Mouse (Mus musculus) embryonic fibroblast, embryonic 13.5 days (primary cell): ENCODE measurements around the gene 1520401A03Rik.

Experiments
- CTCF ChIP-seq: IDR thresholded peaks from 2 replicates; pipeline ENCODE4 v1.5.1; 2011; ENCODE audit warnings: mild to moderate bottlenecking, control low read depth, low read length, moderate library complexity, borderline replicate concordance; ENCODE audit not compliant: insufficient read depth
- POLR2A ChIP-seq: IDR thresholded peaks from 2 replicates; pipeline ENCODE4 v1.6.1; 2011; ENCODE audit warnings: low read depth, mild to moderate bottlenecking, control low read depth, low read length, moderate library complexity

DNA sequence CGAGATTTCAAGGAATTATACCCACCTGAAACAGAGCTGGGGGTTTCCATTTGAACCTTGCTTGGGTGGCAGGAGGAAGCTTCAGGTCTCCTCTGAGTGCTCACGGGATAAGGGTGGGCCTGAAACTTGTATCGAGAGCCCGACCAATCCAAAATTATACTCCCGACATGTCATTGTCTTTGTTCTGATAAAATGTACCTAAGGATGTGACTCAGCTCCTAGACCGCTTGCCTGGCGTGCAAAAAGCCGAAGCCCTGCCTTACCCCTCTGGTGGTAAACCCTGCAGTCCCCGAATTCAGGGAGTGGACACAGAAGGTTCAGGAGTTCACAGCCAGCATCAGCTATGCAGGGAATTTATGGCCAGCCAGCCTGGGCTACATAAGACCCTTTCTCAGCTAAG, 42.2 kb downstream of the 1520401A03Rik start:
- TF ChIP-seq CTCF (no peak), POLR2A (no peak)
